Mouse (Mus musculus) CD8-positive naive resting alpha-beta T cell, adult 2 months (primary cell): ENCODE data around the gene Nmnat1.
A peak's percentile ranks its signal among the peaks of the same experiment; 100 is the strongest.
"Not testable (repeated sequence)": the region's sequence is repeated elsewhere in the genome, so short reads cannot be mapped to it uniquely, and the experiment has no call there.

Source experiments
- DNase-seq, 2 experiments: peaks; one replicate each; pipeline ENCODE4 v3.0.0; 2022; ENCODE audit warnings: low read depth in 2 of 2, low spot score in 2 of 2

Gene Nmnat1

DNA sequence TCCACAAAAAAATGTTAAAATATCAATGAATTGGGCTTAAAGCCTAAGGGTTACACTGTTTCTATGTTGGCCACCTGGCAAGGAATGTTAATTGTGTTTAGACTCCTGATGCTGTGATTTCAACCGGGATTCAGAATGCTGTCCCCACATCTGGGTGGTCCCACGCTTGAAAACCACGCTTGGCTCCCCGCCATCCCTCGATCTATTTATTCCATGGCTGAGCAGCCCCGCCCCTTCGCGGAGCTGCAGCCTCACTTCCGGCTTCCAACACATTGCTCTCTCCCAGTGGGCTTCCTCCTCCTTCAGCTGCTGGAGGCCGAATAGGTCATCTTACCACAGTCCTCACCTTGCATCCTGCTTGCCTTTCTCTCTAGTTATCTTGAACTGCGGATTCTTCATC, 39.1 kb downstream of the Nmnat1 start:
- DNase-seq = no peak

DNA sequence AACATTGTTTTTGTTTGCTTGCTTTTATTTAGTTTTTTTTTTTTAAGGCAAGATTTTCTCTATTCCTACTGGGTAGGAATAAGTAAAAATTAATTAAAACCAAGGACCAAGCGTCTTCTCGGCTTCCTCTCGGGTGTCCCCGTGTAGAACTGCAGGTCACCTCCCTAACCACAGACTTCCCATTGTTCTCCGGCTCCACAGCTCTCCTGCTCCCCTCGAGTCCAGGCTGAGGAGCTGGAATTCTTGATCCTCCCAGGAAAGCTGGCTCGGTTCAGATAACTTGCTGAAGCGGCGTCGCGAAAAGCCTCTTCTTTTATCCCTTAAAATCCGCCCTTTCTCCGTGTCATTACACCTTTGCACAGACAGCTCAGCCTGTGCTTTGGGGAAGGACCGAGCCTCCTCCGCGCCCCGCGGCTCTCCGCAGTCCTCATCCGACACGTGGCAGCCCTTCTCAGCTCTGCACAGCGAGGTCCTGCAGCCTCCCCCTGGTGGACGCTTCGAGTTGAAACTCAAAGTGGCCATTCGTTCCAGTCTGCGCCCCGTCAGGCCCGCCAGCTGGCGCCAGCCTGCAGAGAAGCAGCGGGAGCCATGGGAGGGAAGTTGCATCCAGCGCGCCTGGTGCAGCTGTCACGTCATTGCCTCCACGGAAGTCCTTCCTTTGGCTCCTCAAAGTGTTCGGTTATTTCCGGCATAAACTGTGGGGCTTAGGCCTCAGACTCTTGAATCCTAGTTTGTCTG, 39.9 kb downstream of the Nmnat1 start:
- DNase-seq = peak; percentile 71 to 77

DNA sequence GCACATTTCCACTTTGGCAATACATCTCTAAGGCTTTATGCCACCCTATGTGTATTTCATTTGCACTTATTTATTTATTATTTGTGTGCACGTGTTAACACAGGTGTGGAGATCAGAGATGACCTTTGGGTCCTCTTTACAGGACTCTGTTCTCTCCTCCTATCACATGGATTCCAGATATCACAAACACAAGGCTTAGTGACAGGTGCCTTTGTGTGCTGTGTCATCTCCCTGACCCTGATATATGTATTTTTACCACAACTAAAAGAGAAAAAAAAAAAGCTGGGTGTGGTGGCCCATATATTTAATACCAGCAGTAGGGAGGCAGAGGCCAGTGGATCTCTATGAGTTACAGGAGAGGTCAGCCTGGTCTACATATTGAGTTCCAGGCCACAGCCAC, 40.5 kb downstream of the Nmnat1 start:
- DNase-seq = no peak

DNA sequence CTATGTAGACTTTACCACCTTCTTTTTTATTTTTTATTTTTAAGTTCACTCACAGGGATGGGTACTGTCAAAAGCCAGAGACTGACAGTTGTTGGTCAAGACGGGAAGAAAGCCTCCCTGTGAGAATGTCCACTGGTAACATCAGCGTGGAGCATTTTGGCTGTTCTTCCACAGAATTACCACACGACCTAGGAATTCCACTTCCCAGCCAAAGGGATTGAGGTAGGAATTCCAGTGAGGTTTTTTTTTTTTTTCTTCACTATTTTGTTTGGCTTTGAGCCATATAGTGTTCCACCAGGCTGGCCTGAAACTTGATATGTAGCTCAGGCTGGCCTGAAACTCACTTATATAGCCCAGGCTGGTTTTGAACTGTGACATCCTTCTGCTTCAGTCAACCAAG, 42.6 kb downstream of the Nmnat1 start:
- no peak for DNase-seq

DNA sequence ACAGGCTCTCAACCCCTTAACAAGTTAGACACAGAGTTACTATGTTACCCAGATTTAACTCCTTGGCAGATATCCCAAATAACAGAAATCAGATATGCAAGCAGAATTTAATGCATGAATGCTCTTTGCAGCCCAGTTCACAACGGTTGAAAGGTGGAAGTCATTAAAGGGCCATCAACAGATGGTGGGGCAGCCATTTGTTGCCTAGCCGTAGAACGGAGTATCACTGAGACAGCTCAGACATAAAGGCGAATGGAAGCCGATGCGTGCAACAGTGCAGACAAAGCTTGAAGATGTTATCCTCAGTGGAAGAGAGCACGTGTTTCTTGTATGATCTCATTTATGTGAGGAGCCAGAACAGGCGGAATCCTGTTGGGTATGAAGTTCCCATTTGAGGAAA, 44.4 kb downstream of the Nmnat1 start:
- DNase-seq = no peak

DNA sequence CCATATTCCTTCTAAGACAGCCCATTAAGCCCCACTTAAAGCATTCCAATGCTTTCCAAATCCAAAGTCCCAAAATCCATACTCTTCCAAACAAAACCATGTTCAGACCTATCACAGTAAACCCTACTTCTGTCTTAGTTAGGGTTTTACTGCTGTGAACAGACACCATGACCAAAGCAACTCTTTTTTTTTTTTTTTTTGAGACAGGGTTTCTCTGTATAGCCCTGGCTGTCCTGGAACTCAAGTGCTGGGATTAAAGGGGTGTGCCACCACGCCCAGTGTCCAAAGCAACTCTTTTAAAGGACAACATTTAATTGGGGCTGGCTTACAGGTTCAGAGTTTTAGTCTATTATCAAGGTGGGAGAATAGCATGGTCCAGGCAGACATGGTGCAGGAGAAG, 53.1 kb downstream of the Nmnat1 start:
- DNase-seq = not testable (repeated sequence)

DNA sequence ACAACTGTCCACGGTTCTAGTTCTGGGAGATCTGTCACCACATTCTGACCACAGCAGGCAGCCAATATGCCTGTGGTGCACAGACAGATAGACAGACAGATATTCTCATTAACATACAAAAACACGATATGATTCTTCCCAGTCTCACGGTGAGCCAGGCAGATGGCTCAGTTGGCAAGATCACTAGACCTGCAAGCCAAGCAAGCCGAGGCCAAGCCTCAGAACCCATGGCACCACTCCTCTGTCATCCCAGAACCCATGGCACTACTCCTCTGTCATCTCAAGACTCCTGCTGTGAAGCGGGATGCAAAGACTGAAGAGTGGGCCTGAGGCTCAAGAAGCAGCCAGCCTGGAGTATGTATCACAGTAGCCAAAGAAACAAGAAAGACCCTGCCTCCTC, 55.4 kb downstream of the Nmnat1 start:
- DNase-seq = no peak

DNA sequence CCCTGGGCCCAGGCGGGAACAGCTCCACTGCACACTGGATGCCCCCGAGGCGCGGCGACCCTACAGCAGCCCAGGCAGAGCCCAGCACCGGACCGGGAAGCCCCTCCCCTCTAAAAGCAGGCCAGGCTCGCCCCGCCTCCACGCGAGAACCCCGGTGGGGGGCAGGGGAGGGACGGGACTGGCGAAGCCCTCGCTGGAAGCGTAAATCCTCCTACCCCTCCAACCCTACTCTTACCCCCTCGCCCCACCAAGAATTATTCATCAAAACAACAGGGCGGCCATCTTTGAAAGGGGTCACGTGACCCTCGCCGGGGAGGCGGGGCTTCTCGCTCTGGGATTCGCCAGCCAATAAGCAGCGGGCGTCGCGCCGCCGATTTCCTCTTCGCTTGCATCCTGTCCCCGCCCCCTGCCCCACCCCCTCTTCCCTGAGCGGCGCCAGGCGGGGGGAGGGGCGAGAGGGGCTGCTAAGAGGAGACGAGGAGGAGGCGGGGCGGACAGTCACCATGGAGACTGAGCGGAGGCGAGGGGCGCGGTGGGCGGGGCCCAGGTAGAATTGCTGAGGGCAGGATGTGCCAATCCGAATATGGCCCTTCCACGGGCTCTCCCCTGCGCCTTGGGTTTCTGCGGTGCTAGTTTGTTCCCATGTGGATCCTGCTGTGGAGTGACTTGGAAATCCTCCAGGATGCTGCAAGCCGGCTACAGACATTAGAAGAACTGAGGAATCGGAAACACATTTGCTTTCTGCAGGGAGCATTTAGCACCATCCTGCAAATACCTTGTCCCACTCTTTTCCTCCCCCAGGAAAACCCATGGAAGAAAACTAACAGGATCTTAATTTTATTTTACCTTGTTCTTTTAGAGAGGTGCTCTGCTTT, 58.4 kb downstream of the Nmnat1 start, which contains the start of gene Ube4b:
TSS of gene Ube4b (minus strand) at position 425 of the 875 bp plus-strand sequence.
- DNase-seq = peak; percentile 94 to 95

DNA sequence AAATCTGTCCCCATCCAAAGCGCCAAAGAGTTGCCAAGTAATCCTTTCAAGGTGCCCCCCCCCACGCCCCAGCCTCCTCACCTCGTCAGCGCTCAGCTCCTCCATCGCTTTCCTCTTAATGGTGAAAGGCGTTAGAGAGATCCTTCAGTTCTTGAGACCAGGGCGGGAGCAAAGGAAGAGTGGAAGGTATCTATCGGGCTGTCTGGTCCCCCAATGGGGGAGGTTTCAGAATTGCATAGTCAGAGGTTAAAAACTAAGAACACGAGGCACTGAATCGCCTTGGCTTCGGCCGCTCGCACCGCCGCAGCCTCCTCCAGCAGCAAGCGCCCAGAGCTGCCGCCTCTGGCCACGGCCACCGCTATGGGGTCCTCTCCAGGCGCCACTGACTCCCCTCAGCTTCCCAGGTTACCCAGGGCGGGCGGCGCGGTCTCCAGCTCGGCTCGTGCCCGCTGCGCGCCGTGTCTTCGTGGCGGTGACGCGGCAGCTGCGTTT, 59.2 kb downstream of the Nmnat1 start:
- no peak for DNase-seq

DNA sequence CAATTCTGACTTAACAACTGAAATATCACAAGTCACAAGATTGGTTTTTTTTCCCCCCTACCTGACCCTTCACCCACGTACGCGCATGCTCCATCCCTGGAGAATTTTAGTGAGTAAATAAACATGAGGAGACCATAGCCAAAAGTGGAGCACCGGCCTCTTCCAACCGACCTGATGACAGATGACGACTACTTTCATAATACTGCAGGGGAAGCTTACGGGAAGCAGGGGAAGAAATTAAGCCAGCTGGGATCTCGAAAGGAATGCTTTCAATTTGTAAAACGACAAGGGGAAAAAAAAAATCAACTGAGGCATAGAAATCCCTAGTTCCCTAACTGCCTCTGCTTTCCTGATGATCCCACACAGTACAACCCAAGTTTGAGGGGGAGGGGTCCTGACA, 60.2 kb downstream of the Nmnat1 start:
- DNase-seq = no peak

DNA sequence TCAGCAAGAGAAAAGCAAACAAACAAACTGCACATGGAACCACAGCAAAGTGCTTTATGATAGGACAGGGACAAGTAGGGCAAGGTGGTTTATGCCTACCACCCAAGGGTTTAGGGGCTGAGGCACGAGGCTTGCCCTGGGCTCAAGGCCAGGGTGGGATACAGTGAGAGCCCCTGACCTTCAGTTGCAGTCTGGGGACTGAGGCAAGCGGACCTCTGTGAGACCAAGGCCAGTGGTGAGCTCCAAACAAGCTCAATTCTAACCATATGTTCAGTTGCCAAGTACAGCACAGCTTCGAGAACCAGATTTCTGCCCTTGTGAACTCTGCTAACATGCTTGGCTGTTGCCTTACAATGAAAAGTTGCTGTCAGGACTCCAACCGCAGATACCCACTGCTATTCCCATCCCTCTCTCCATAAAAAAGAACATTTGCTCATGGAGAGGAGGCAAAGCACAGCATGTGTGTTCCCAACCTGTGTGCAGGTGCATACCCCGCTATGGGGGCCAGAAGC, 67.1 kb downstream of the Nmnat1 start:
- DNase-seq = no peak
